Mouse (Mus musculus) spleen, postnatal 14 days (tissue): ENCODE measurements around the gene Gpd1l.

ENCODE experiments used
- DNase-seq, 2 experiments: peaks; one replicate each; pipeline ENCODE4 v3.0.0; 2021 to 2022; ENCODE audit warnings: low spot score in 2 of 2

Gpd1l gene

DNA sequence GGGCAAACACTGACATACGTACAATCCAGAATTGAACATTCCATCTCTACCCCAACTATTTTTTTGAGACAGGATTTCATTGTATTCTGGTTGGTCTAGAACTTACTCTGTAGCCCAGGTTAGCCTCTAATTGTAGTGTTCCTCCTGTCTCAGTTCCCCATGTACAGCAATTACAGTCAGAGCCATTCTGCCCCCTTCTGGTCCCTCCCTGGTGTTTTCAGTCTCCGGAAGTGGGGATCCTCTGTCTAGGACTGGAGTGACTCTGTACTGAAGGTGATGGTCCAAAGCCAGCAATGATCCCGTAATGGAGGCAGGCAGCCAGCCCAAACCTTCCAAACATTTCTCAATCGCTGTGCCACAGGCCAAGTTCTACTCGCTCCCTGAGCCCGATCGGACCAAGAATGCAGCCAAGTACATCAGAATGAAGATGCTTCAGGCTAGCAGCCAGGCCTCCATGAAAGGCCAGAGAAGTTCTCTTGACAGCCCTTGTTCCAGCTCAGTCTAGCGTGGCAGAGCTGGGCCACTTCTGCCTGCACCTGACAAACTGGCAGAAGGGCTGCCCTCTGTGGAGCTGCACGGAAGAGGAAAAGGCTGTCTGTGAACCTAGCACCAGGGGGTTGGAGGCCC is 3.2 kb downstream of the Gpd1l start:
- DNase-seq = no peak

DNA sequence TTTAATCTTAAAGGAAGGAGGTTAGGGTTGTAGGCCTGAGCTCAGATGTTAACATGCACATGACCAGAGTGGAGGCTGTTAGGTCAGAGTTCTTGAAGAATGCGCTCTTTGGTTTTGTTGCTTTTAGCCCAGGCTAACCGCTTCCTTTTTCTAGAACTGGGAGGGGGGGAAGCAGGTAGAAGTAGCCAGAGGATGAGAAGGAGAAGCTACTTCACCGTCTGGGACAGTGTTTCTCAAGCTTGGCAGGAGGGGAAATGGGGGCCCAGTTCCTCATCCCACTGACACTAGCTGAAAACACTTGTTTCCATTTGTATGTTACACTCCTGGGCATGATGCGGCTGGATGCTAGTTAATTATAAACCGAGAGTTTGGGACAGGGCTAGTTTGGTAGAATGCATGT is 8.2 kb downstream of the Gpd1l start:
- no peak for DNase-seq

DNA sequence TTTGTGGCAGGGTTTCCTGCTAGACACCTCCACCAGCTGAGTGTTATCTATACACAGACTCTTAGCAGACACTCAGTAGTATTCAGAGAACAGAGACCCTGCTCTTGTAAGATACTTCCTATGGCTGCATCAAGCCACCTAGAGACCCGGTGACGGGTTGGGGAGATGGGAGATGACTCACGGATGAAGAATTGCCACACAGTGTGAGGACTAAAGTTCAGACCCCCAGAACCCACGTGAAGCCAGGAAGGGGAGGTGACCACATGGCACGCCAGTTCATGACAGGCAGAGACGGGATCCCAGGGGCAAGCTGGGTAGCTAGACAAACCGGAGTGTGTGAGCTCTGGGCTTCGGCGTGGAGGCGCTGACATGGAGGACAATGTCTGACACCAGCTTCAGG is 8.7 kb downstream of the Gpd1l start:
- no peak for DNase-seq

DNA sequence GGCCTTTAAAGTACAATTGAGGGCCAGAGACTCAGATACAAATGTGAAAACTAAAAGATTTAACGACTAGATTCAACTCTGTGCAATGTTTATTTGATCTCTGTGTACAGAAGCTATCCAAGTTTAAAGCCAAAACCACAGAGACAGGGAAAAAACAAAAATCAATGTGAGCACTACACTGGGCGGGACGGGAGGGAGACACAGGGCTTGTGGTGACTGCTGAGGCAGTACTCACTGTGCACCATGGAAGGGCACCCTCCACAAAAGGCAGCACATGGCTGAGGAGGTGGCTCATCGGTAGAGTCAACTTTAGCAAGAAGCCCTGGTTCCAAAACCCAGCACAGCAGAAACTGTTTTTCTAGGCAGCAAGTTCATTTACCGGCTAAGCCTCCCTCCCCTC is 9.3 kb downstream of the Gpd1l start:
- no peak for DNase-seq

GRCm38 (mm10) chr9:114922209-114922608 is 11.6 kb downstream of the Gpd1l start:
- DNase-seq = no peak

- DNase-seq = no peak
These were observed 12.3 kb downstream of the Gpd1l start for GRCm38 (mm10) chr9:114921352-114922081.

DNA sequence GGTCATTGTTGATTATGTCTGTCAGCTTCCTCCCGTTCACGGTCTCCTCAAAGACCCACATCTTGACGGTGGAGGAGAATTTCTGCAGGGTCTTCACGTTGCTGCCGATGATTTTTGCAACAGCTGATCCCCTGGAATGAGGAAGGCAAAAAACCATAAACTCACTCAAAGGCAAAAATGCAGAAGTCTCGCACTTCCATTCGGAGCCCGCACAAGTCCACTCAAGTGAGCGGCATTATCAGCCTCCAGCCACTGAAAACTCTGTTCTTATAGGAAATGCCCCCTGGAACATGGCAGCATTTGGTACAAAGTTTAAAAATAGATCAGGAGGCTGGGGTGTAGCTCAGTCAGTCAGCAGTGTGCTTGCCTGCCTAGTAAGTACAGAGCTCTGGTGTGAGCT is 13.2 kb downstream of the Gpd1l start:
- DNase-seq = no peak

DNA sequence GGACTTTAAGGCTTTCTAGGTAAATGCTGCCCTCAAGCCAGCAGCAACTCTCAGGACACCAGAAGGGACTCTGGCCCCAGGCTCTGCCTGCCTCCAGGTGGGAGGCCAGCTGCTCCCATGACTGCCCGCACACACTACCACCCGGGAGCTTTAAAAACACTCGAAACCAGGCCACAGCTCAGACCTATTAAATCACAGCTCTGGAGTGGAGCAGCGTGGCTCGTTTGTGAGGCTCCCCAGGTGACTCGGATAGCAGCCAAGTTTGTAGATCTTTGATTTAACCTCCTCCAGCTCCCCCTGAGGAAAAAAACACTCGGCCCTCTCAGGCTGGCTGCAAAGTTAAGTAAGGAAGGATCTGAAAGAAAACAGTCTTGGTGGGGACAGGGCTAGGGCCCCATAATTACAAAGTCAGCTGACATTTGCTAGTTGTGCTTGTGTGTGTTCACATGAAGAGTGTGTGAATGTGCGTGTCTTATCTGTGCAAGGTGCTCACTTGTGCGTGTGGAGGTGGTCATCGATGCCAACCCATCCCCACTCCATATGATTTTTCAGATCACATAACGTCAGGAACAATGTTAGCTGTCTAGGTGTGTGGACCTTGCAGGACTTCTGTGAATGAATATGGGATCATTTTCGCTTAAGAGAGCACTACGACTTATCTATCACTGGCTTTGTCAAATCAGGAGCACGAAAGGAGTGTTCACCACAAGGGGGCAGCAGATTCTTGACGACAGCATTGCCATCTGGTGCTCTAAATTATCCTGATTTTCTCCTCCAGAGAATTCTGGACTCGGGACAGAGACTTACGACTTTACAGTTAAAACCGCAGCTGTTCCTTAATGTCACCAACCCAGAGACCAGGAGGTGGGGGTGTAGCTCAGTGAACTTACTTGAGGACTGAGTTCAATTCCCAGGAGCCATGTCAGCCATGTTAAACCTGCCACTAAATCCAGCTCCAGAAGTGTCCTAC is 20.8 kb downstream of the Gpd1l start:
- DNase-seq = peak in 1 of 2 experiments; percentile 50

DNA sequence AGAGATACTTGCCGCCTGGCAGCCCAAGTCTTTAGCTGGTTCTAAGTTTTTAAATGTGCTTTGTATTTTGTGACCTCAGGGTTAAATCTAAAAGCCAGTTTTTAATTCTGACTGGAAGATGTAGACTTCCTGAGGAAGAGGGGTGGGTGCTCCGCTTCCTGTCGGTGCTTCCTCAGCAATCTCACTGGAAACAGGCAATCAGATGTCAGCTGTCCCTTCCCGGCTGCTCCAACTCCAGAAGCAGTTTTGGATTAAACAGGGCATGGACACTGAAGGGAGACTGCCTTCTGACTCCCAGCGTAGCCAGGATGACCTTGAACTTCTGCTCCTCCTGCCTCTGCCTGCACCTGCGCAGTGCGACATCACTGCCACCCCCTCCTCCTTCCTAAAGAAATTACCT is 26.3 kb downstream of the Gpd1l start:
- DNase-seq = no peak

DNA sequence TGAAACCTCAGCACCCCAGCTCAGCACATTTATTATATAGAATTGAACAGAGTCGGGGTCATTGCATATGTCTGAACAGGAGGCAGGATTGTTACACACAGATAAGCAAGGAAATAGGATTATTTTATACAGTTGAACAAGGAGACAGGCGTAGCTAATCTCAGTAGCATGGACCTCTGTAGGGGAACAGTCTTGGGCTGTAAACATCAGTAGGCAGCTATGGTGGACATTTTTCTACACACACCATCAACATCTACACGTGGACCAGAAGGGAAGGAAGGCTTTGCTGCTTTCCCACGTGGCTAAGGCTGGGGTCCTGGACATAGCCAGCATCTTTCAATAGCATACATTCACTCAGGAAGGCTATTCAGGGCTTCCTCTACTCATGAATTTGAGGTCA is 37.9 kb downstream of the Gpd1l start:
- DNase-seq = no peak

GRCm38 (mm10) chr9:114892974-114893373 is 40.8 kb downstream of the Gpd1l start:
- no peak for DNase-seq

DNA sequence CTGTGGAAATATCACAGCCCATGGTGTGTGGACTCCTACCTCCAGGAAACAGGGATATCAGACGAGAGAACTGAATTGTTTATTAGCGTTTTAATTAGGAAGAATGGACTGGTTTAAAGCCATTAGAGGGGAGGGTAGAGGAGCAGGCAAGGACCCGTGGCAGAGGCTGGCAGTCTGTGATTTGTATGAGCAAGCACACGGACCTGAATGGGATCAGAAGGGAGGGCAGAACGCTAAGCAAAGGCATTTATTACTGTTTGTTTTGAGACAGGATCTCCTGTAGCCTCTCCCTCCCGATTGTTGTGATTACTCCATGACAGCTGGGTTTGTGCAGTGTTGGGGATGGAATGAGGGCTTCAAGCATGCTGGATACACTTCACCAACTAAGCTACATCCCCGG is 43.4 kb downstream of the Gpd1l start:
- DNase-seq = no peak

GRCm38 (mm10) chr9:114888856-114889407 is 44.9 kb downstream of the Gpd1l start:
- DNase-seq = no peak

DNA sequence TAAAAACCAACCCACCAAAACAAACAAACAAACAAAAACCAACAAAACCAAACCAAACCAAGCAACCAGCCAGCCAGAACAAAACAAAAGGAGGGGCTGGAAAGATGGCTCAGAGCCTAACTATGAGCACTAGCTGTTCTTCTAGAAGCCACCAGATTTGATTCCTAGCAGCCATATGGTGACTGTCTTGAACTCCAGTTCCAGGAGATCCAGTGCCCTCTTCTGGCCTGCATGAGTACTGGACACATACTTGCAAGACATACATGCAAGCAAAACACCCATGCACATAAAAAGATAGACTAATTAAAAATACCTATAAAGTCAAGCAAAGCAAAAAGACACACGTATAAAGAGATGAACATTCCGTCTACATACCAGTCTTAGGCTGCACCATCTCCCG is 46.1 kb downstream of the Gpd1l start:
- DNase-seq = peak in 1 of 2 experiments; percentile 9

DNA sequence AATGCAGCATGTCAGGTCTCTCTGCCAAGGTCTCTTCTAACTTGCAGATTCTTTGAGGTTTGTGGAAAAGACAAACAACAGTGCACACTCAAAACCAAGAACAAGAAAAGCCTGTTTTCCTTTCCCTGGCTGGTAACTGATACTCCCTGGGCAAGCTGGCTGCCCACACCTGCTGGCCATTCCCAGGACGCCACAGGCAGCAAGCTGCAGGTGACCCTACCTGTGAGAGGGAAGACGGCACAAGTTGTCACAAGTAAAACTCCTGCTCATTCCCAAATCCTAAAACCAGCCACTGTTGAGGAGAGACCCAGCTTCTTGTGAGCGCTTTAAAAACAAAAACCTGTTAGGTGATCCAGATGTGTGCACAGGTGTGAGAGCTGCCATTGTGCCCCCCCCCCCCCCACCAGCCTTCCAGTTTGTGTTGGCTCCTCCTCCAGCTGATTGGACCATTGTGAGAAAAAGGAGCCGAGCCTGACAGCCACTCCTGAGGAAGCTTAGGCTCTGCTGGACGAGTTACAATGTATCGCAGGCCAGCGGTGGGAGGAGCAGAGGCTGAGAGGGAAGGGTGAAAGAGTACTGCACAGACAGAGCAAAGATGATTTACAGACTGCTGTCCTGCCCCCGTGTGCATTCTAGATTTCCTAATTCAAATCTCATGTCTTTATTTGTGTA is 47.7 kb downstream of the Gpd1l start:
- no peak for DNase-seq

DNA sequence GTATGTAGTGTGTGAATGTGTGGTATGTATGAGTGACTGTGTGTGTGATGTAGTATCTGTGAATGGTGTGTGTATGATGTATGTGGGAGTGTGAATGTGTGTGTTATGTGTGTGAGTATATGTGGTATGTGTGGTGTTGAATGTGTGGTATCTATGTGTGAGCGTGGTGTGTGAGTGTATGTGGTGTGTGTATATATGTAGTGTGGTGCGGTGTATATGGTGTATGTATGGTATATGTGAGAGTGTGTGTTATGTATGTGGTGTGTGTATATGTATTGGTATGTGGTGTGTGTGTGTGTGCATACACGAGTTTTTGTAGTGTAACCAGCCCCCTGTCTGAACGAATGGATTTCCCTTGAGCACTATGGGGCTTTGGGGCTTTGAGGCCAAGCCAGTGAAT is 48.2 kb downstream of the Gpd1l start:
- DNase-seq = no peak

GRCm38 (mm10) chr9:114881977-114882376 is 51.8 kb downstream of the Gpd1l start:
- DNase-seq = no peak

DNA sequence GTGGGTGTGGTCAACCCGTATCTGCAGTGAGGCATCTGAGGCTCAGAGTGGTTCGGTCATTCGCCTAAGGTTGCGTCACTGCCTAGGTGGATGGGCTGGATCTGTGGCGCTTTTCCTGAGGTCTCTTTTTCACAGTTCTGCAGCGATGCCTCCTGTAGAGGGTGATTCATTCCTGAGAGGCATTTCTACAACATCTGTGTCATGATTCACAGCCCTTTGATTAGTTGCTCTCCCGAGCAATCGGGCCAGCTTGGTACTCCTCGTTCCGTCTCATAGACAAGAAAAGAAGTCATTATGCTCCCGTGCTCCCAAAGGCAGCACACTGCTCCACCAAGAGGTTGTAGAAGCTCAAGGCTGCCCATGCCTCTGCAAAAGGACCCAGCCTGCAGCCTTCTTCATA is 78.5 kb downstream of the Gpd1l start:
- DNase-seq = no peak

- DNase-seq = no peak
These were observed 79.1 kb downstream of the Gpd1l start for GRCm38 (mm10) chr9:114854686-114855085.

DNA sequence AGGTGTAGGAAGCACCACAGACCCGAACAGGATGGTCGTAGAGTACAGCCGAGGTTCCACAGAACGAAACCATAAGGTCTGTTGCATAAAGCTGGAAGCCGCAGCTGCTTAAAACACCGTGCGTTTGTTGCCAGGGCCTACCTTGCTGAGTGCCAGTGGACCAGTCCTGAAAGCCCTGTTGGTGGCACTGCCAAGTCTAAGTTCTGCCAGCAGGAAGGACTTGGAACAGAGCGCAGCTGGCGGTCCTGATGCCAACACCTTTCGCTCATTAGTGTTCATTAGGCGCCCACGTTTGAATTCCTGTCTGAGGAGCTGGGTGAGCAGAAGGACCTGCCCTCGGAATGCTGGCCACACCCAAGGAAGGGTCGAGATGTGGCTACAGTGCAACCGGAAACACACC is 80.5 kb downstream of the Gpd1l start:
- no peak for DNase-seq

DNA sequence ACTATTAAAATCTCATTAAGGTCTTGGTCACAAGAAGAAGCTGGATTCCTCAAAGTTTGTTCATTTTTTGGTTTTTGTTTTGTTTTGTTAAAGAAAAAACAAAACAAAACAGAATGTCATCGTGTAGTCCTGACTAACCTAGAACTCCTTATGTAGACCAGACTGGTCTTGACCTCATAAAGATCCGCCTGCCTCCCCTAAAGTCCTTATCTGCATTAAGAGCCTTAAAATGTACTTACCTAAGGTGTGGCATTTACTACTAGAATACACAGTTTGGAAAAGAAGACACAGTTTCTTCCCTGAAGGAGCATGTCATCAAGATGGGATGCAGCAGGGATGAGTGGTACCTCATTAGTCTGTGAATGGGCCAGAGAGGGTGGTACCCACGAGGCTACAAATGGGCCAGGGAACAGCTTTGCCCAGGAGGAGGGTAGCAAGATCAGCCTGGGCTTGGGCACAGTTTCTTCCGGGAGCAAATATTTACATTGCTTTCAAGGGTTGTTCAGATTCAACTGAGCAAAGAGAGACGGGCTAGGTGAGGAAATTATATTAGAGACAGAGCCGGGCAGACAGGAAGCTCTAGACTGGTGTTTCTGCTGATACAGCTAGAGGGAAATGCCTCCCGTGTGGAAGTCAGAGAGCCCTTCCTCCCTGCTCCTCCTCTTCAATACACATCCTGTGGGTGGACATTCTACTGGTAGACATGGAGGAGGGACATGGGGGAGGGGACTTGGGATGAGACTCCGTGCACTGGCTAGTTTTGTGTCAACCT is 82.2 kb downstream of the Gpd1l start:
- DNase-seq = no peak
